Mouse (Mus musculus): Measurements from ENCODE around the gene Tead3. TPM values are rescaled to one million over a fixed set of nuclear protein-coding genes. Genes with fewer than 3 reads are reported as not detected.

Tead3 gene
- polyA plus RNA-seq (2012; rRNA removed) = 18.8 and 21.1 TPM in 2 replicates

DNA sequence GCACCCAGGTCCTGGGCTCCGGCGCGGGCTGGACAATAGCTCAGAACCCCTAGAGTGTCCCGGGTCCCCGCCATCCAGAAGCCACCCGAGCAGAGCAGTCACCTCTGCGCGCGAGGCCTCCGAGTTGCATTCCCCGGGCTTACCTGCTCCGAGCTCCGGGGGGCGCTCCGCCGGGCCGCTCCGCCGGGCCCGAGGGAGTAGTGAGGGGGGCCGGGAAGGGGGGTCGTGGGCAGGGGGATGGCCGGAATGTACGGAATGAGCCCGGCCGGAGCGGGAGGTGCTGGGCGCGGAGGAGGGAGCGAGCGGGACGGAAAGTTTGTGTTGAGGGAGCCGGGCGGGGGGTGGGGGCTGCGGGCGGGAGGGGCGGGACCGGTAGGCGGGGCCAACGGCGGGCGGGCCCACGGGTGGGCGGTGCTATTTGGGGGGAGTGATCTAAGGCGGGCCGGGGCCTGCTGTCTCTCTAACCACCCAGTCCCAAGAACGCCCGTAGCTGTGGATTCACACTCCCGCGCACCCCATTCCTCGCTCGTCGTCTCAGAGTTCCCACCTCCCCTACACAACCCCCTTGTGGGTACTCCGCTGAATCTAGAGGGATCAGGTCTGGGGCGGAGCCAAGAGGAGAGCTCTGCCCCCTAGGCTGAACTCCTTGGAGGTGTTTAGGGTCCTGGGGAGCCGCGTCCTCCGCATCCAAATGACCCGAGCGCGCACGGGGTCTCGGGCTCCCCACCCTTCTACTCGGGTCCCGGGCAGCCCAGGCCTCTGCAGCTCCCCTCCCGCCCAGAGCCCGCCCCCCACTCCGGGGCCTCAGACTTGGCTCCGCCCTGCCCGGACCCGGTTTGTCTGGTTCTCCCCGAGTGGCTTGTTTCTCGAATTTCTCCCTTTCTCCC, at the start of gene Tead3:
TSS of gene Tead3 (minus strand) at position 352 of the 887 bp plus-strand sequence.
- DNase-seq (ENCODE audit: low read depth) = no peak

DNA sequence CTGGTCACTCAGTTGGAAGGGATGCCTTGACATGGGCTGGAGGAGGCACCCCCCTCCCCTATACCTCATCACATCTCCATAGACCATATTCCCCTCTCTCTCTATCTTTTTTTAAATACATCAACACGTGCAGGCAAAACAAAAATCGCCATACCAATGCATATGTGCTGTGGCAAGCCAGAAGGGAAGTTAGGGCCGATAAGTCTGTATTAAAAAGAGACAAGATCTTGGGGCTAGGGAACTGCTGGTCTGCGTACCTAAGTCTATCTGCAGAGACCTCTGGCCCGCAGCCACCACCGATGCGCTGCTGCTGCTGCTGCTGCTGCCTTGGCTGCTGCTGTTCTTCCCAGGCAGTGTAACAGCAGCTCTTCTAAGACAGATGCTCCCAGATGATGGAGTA, 44.4 kb upstream of the Tead3 start:
- DNase-seq (ENCODE audit: low read depth) = no peak

- no peak for DNase-seq (ENCODE audit: low read depth)
Observed at GRCm38 (mm10) chr17:28394051-28394765, 43.6 kb upstream of the Tead3 start.

DNA sequence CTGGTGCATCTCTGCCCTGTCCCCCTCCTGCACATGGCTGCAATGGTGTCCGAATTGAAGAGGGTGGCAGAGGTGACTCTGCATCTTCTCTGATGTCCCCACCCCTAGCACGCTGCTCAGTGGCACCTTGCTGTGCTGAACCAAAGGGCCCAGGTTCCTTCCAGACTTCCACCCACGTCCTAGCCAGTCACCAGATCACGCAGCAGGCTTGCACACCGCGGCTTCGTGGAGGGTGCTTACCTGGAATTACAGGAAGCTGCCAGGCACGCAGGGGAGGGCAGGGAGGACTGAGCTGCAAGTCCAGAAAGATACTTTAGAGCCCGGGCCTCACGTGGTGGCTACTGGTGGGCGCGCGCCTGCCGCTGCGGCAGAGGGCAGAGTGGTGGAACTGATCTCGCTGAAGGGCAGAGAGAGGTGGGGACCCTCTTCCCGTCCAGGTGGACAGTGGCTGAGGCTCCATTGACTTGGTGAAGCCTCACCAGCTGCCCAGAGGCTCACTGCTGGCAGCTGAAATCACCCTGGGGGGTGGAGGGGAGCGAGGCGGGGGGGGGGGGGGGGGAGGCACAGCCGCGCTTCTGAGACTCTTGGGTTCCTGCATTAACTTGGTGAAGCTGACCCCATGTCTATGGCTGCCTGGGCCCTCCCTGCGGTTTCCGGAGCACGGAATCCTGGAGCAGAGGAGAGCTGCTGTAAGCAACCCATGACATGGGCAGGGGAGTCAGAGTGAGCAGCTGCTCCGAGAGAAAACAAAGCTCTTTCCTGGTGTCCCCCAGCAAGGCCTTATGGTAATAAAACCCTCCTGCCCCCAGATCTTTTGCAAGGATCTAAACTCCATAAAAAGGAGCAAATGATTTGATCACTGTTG, 41.2 kb upstream of the Tead3 start:
- DNase-seq (ENCODE audit: low read depth) = no peak

DNA sequence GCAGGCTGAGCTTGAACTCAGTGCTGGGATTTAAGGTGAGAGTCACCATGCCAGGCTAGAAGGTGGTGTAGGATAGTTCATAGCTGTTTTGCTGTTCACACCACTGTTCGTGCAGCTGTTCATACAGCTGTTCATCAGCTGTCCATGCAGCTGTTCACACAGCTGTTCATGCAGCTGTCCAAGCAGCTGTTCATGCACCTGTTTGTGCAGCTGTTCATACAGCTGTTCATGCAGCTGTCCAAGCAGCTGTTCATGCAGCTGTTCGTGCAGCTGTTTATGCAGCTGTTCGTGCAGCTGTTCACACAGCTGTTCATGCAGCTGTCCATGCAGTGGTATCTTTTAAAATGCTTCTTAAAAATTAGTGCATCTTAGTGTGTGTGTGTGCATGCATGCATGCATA, 37.9 kb upstream of the Tead3 start:
- no peak for DNase-seq (ENCODE audit: low read depth)

DNA sequence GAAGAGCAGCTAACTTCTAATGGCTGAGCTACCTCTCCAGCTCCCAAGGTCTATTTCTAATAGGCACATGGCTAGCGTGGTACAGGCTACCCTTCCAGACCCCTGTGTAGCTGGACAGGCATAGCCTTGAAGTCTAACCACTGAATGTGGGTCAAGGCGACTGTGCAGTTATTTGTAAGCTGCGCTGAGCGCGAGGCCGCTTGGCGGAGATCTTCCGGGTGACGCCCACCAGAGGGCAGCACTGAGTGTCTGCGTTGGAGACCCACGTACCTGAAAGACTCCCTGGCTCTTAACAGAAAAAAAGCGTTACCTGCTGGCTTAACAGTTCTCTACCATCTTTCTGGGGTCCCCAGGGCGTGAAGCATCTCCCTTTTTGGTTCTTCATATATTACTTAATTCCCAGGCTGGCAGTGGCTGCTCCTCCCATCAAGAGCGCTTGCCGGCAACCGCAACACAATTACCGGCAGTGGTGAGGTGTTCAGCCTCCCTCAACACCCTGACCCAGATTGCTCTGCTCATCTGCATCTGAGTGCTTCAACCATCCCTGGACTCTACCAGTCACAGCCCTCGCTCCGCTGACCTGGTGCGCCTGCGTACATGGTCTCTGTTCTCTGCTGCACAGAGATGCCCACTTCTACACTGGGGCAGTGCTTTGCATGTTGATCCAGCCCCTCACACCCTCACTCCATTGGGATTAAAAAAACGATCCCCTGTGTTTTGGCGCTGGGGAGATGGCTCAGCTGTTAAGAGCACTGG, 35.7 kb upstream of the Tead3 start:
- no peak for DNase-seq (ENCODE audit: low read depth)

DNA sequence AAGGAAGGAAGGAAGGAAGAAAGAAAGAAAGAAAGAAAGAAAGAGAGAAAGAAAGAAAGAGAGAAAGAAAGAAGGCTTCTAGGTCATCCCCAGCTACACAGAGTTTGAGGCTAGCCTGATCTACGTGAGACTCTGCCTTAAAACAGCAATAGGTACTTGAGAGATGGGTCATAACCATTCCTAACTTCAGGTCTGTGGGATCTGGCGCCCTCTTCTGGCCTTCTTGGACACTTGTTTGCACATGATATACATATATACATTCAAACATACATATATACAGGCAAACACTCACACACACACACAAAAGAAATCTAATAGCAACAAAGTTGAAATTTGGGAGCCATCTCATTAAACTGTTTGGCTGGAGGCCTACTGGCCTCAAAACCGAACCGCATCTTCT, 33.7 kb upstream of the Tead3 start:
- DNase-seq (ENCODE audit: low read depth) = no peak

GRCm38 (mm10) chr17:28380255-28380654, 29.6 kb upstream of the Tead3 start:
- no peak for DNase-seq (ENCODE audit: low read depth)

GRCm38 (mm10) chr17:28375592-28376061, 25.0 kb upstream of the Tead3 start:
- DNase-seq (ENCODE audit: low read depth) = no peak

GRCm38 (mm10) chr17:28374494-28374893, 23.9 kb upstream of the Tead3 start:
- DNase-seq (ENCODE audit: low read depth) = no peak

- no peak for DNase-seq (ENCODE audit: low read depth)
Observed at GRCm38 (mm10) chr17:28373821-28374220, 23.2 kb upstream of the Tead3 start.

- no peak for DNase-seq (ENCODE audit: low read depth)
Observed at GRCm38 (mm10) chr17:28371941-28372340, 21.3 kb upstream of the Tead3 start.

DNA sequence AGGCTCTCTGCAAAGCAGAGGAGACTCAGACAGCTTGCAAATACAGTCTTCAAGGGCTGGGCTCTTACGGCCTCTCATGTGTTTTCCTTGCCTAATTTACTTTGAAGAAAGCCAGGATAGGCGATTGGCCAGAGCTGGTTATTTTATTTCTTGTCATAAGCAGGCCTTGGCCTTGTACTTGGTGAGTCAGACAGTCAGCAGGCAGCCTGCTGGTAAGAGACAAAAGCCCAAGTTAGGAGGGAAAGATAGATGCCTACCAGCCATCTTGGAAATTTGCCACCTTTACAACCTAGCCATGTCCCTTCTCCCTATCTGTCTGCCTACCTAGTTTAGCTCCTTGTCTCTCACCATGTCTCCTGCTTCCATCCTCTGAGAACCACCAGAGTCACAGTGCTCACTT, 20.7 kb upstream of the Tead3 start:
- no peak for DNase-seq (ENCODE audit: low read depth)

DNA sequence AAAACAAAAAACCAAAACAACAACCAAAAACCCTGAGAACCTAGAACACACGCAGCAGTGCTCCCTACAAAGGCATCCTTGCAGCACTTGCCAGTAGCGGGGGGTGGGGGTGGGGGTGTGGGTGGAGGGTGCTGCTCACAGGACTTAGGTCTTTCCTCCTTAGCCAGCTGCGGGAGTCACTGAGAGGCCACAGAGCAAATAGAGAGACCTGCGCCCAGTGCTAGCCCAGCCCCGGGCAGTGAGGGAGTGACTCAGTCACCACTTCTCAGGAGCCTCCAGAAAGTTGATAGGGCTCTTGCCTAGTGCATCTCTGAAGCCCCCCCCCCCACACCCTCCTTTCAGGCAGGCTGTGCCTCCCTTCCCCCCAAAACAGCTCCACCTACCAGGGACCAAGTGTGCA, 18.4 kb upstream of the Tead3 start:
- no peak for DNase-seq (ENCODE audit: low read depth)

DNA sequence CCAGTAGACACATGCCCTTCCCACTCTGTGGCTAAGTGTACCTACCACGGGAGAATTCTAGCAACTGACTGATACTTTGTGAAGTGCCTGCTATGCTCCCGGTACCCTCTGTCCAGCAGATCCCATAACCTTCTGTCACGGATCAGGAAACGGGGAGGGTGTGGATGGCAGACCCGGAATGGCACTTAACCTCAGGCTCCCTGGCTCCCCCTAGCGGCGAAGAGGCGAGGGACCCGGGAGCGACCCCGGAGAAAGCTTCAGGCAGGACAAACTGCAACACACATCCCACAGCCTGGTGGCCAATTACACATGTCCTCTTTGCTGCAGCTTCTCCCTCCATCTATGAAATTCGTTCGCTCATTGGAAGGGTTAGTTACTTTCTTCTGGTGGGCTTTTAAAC, 17.8 kb upstream of the Tead3 start:
- DNase-seq (ENCODE audit: low read depth) = no peak

DNA sequence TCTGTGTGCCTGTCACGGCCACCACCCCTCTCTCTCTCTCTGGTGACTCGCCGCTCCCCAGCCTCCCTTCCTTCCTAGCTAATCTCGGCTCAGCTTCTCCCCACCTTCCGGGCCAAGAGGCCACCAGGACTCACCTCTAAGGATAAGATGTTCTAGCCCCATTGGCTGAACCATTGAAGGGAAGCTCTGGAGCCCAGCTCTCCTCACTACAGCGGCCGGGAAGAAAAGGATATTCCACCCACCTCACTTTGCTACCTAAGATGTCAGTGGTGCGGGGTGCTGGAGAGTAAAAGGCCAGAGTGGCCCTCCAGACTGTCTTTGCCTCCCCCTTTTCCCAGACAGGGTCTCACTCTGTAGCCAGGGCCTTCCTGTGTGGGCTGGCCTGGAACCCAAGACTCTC, 14.5 kb upstream of the Tead3 start, which contains the start of gene Tulp1:
TSS of gene Tulp1 (minus strand) at position 101 of the 400 bp plus-strand sequence.
- DNase-seq (ENCODE audit: low read depth) = no peak

DNA sequence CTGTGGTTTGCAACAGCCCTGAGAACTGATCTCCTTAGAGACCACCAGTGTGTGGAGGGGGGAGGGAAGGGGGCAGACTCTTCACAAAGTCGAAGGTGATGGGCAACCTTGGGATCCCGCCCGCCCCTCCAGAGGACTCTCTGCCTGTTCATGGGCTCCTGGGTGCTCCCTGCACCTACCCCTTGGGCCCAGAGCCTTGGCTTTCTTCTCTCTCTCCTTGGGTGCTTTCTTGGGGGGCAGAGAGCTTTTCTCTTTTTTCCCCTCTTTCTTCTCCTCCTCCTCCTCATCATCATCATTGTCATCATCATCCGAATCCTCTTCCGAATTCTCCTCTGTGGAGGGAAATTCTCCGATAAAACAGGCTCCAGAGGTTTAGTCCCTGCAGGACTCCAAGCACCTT, 12.9 kb upstream of the Tead3 start:
- no peak for DNase-seq (ENCODE audit: low read depth)

GRCm38 (mm10) chr17:28362653-28363292, 12.2 kb upstream of the Tead3 start:
- no peak for DNase-seq (ENCODE audit: low read depth)

DNA sequence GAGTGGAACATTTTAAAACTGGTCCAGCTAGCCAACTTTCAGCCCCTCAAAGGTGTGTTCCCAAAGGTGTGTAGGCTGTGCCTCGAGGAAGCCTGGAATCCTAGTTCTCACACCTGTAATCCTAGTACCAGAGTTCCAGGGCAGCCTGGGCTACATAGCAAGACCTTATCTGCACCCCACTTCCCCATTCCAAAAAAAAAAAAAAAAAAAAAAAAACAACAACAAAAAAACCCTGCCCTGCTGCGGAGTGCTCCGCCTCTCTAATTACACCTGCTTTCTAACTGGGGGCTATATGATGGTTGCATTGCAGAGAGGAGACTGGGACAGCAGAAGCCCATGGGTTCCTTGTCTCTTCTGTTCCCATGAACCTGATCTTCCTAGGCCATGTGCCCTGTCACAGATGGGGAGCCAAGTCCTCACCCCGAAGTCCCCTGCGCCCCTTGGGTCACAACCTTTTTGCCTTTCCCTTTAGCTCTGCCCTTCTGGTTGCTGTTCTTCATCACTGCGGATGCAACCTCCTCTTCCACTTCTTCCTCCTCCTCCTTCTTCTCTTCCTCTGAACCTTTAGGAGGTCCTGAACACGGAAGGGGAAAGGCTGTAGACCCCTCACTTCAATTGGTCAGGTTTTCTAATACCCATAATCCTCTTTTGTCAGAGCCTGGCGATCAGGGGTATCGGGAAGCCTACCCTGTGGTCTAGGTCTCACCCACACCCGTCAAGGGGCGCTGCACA, 11.5 kb upstream of the Tead3 start:
- DNase-seq (ENCODE audit: low read depth) = no peak

Measured in gonadal fat pad, adult 2 months (tissue).